Mouse (Mus musculus) urinary bladder, postnatal 25 days (tissue): ENCODE data around the gene Cyp4f40.
"Not testable (repeated sequence)": the region's sequence is repeated elsewhere in the genome, so short reads cannot be mapped to it uniquely, and the experiment has no call there.

Source experiments
- DNase-seq: peaks from one replicate; pipeline ENCODE4 v3.0.0; 2022; ENCODE audit warnings: low spot score

Gene Cyp4f40

GRCm38 (mm10) chr17:32710541-32710940 is 51.8 kb downstream of the Cyp4f40 start:
- DNase-seq: not testable (repeated sequence)

GRCm38 (mm10) chr17:32722151-32722550 is 63.5 kb downstream of the Cyp4f40 start:
- DNase-seq: not testable (repeated sequence)

GRCm38 (mm10) chr17:32722771-32723170 is 64.1 kb downstream of the Cyp4f40 start:
- no peak for DNase-seq

- DNase-seq: not testable (repeated sequence)
Observed at GRCm38 (mm10) chr17:32726360-32726759, 67.7 kb downstream of the Cyp4f40 start.
